Mouse (Mus musculus) stomach, embryonic 15.5 days (tissue): ENCODE results near the gene H2-M10.6. TPM values are rescaled to one million over a fixed set of nuclear protein-coding genes. Genes with fewer than 3 reads are reported as not detected.
A peak's percentile ranks its signal among the peaks of the same experiment; 100 is the strongest.

Source experiments
- ATAC-seq: fragments of 200-750 bp; cut with Nextera tagmentation; 2 replicates; pipeline ENCODE4 v1.8.0; 2017; ENCODE audit warnings: low read depth, moderate number of reproducible peaks, moderate TSS enrichment; ENCODE audit not compliant: insufficient read depth, low FRiP score
- H3K27ac ChIP-seq: fragments of 300-500 bp; sonication (generic); 2 replicates; pipeline ENCODE4 v1.5.1; 2015; ENCODE audit warnings: mild to moderate bottlenecking, inconsistent platforms
- H3K27me3 ChIP-seq: fragments of 300-500 bp; sonication (generic); replicated peaks from 2 replicates; pipeline ENCODE4 v1.6.1; 2015; ENCODE audit warnings: inconsistent platforms
- H3K36me3 ChIP-seq: fragments of 300-500 bp; sonication (generic); 2 replicates; pipeline ENCODE4 v1.6.1; 2015; ENCODE audit warnings: inconsistent platforms
- H3K4me1 ChIP-seq: fragments of 300-500 bp; sonication (generic); 2 replicates; pipeline ENCODE4 v1.6.1; 2015; ENCODE audit warnings: inconsistent platforms
- H3K4me2 ChIP-seq: fragments of 300-500 bp; sonication (generic); 2 replicates; pipeline ENCODE4 v1.6.1; 2015; ENCODE audit warnings: mild to moderate bottlenecking, inconsistent platforms
- H3K4me3 ChIP-seq: fragments of 300-500 bp; sonication (generic); replicated peaks from 2 replicates; pipeline ENCODE4 v1.5.1; 2015; ENCODE audit warnings: inconsistent platforms
- H3K9ac ChIP-seq: fragments of 300-500 bp; sonication (generic); 2 replicates; pipeline ENCODE4 v1.6.1; 2015; ENCODE audit warnings: inconsistent platforms
- H3K9me3 ChIP-seq: fragments of 300-500 bp; sonication (generic); 2 replicates; pipeline ENCODE4 v1.6.1; 2016; ENCODE audit warnings: inconsistent platforms
- WGBS: fragments of 180-500 bp; shearing (Covaris S2); methylation state at CpG from one replicate; pipeline ENCODE4 v1.1.7; 2015; 5-methylcytosine and 5-hydroxymethylcytosine counted together
- polyA plus RNA-seq: library from polyadenylated mRNA; unstranded; fragments of >200 nt; fragmentation: Nextera tagmentation; extraction: Ambion mirVana; gene quantifications from 2 replicates; pipeline ENCODE4 v1.2.1, GENCODE M21; 2015

Gene H2-M10.6
- polyA plus RNA-seq, 1 experiment from 2014 or later, result not detected

- no peak for ATAC-seq
- H3K36me3 ChIP-seq, result no peaks in the 10 kb centered on the region
- H3K27ac ChIP-seq, result no peak overlapping the region
- H3K4me3 ChIP-seq, result no peak overlapping the region
- 0 out of 2 replicates have a peak, but pooled peaks cover 3% of the 10 kb centered on the region for H3K4me1 ChIP-seq
- H3K9me3 ChIP-seq, result no peaks in the 10 kb centered on the region
- 83% methylated on average over 1 of the region's 1 CpGs for WGBS
- H3K27me3 ChIP-seq, result no peaks in the 10 kb centered on the region
- no peak overlapping the region for H3K4me2 ChIP-seq
- H3K9ac ChIP-seq, result no peak overlapping the region
These were observed 32.8 kb downstream of the H2-M10.6 start for GRCm38 (mm10) chr17:36844725-36845124.

GRCm38 (mm10) chr17:36848911-36849310 is 36.9 kb downstream of the H2-M10.6 start:
- H3K27ac ChIP-seq, result no peak overlapping the region
- WGBS, result 70% methylated on average over 5 of the region's 5 CpGs
- H3K4me1 ChIP-seq, result peaks cover 8% of the 10 kb centered on the region; the same call in 1 of the 2 replicates
- H3K4me3 ChIP-seq, result no peak overlapping the region
- no peak for ATAC-seq
- no peak overlapping the region for H3K4me2 ChIP-seq
- H3K9me3 ChIP-seq, result no peaks in the 10 kb centered on the region
- peaks cover 21% of the 10 kb centered on the region for H3K36me3 ChIP-seq
- no peaks in the 10 kb centered on the region for H3K27me3 ChIP-seq
- H3K9ac ChIP-seq, result no peak overlapping the region

DNA sequence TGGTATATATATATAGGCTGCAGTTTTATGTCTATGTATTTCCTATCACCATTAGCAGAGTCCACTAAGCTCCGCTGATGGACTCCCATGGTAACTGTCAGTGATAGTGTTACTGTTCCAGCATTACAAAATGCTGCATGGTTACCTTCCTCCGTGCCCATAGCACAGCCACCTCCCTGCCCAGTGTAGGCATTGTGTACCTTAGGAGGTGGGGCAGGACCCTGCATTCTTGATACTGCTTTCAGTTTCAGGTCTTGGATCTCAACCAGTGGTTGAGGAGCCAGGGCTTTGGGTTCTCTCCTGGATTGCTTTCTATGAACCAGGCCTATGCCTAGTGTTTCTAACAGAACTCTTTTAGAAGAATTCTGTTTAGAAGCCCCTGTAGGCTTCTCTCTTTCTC is 38.0 kb downstream of the H2-M10.6 start:
- Histone ChIP-seq H3K9ac (no peak overlapping the region), H3K27ac (no peak overlapping the region), H3K4me1 (peaks cover 5% of the 10 kb centered on the region; the same call in 1 of the 2 replicates), H3K9me3 (no peaks in the 10 kb centered on the region), H3K36me3 (peaks cover 29% of the 10 kb centered on the region), H3K27me3 (no peaks in the 10 kb centered on the region), H3K4me2 (no peak overlapping the region), H3K4me3 (no peak overlapping the region)
- peak; percentile 73 for ATAC-seq
- 71% methylated on average over 2 of the region's 2 CpGs for WGBS

DNA sequence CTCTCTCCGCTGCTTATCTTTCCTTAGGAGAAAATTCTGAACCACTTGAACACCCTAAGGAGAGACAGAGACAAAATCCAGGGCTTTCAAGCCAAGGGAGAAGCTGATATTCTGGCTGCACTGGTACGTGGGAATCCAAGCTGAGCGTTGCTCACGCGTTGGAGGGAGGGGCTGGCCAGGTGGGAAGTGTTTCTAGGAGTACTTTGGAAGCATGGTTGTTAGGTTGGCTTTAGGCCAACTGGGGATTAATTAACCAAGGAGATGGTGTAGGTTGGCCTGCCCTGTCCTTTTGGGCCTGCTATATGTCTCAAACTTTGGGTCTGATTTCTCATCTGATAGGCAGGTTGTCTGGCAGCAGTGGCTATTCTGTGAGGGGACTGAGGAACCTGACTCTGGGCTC is 39.2 kb downstream of the H2-M10.6 start:
- WGBS, result 54% methylated on average over 5 of the region's 5 CpGs
- Histone ChIP-seq H3K9me3 (no peaks in the 10 kb centered on the region), H3K4me2 (no peak overlapping the region), H3K4me3 (no peak overlapping the region), H3K4me1 (peaks cover 5% of the 10 kb centered on the region; the same call in 1 of the 2 replicates), H3K36me3 (peaks cover 35% of the 10 kb centered on the region), H3K9ac (no peak overlapping the region), H3K27ac (no peak overlapping the region), H3K27me3 (no peaks in the 10 kb centered on the region)
- ATAC-seq, result peak; percentile 32; the same call in 1 of the 2 replicates

GRCm38 (mm10) chr17:36851627-36852026 is 39.7 kb downstream of the H2-M10.6 start:
- Histone ChIP-seq H3K4me1 (peaks cover 5% of the 10 kb centered on the region; the same call in 1 of the 2 replicates), H3K27me3 (no peaks in the 10 kb centered on the region), H3K9me3 (no peaks in the 10 kb centered on the region), H3K36me3 (peaks cover 39% of the 10 kb centered on the region), H3K27ac (no peak overlapping the region), H3K4me2 (no peak overlapping the region), H3K9ac (no peak overlapping the region), H3K4me3 (no peak overlapping the region)
- ATAC-seq, result no peak; the same call in 1 of the 2 replicates
- 74% methylated on average over 5 of the region's 5 CpGs for WGBS

- Histone ChIP-seq H3K4me1 (peaks cover 5% of the 10 kb centered on the region; the same call in 1 of the 2 replicates), H3K4me2 (no peak overlapping the region), H3K36me3 (peaks cover 53% of the 10 kb centered on the region), H3K4me3 (no peak overlapping the region), H3K27me3 (no peaks in the 10 kb centered on the region), H3K9me3 (no peaks in the 10 kb centered on the region), H3K9ac (no peak overlapping the region), H3K27ac (no peak overlapping the region)
- WGBS, result 90% methylated on average over 3 of the region's 3 CpGs
- ATAC-seq, result no peak
These were observed 43.5 kb downstream of the H2-M10.6 start for GRCm38 (mm10) chr17:36855484-36855883.

DNA sequence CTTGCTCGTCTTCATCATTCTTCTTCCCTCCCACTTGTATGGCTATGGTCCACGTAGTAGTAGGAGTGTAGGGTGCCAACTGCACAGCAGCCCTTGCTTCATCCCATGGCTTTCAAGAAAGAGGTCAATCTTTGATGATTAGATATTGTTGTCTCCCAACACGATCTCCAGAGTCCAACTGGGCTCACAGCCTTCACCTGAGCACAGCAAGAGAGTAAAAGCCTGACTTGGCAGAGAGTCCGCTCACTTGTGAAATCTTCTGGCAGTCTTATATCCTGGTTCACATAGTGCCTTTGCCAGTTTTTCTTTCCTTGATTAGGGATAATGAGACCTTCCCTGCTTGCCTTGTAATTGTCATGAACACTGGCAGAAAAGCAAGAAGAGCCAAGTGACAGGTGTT is 44.3 kb downstream of the H2-M10.6 start:
- Histone ChIP-seq H3K9ac (no peak overlapping the region), H3K4me3 (no peak overlapping the region), H3K9me3 (no peaks in the 10 kb centered on the region), H3K36me3 (peaks cover 47% of the 10 kb centered on the region), H3K4me1 (peaks cover 4% of the 10 kb centered on the region; the same call in 1 of the 2 replicates), H3K4me2 (no peak overlapping the region), H3K27ac (no peak overlapping the region), H3K27me3 (no peaks in the 10 kb centered on the region)
- ATAC-seq, result no peak
- whole genome bisulfite sequencing, result 89% methylated on average over 4 of the region's 4 CpGs

DNA sequence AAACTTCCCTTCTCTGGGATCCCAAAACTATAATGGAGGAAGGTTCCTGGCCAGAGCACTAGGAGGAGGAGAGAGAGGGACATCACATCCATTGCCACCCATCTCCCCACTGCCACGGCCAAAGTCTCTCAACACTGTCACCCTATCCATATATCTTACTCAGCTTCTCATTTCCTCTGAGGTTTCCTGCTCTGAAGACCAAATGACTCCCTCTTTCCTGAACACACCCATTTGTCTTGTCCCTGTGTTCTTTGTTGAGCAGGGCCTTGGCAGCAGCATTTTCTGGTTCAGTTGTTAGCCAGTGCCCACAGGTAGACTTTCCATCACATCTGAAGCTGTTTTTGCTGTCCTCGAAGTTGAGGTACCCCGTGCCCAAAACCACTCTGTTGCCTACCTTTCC is 46.2 kb downstream of the H2-M10.6 start:
- no peaks in the 10 kb centered on the region for H3K9me3 ChIP-seq

GRCm38 (mm10) chr17:36861680-36862079 is 49.7 kb downstream of the H2-M10.6 start:
- Histone ChIP-seq H3K9me3 (no peaks in the 10 kb centered on the region), H3K4me2 (no peak overlapping the region), H3K27me3 (peaks cover 6% of the 10 kb centered on the region; the same call in 1 of the 2 replicates), H3K9ac (no peak overlapping the region), H3K4me3 (no peak overlapping the region), H3K4me1 (peaks cover 1% of the 10 kb centered on the region; the same call in 1 of the 2 replicates), H3K27ac (no peak overlapping the region), H3K36me3 (peaks cover 14% of the 10 kb centered on the region; the same call in 1 of the 2 replicates)
- 32% methylated on average over 2 of the region's 2 CpGs for WGBS
- no peak for ATAC-seq

More for the DNA sequence above, 46.2 kb downstream of the H2-M10.6 start:
- Histone ChIP-seq H3K27ac (no peak overlapping the region), H3K4me1 (no peaks in the 10 kb centered on the region), H3K27me3 (no peaks in the 10 kb centered on the region), H3K4me2 (no peak overlapping the region), H3K36me3 (peaks cover 38% of the 10 kb centered on the region), H3K9ac (no peak overlapping the region), H3K4me3 (no peak overlapping the region)
- no peak for ATAC-seq
- WGBS, result 80% methylated on average over 3 of the region's 3 CpGs

Other genes with a start within 250 kb of the H2-M10.6 start
- not detected in 2 replicates for gene H2-M9, start 169.5 kb upstream of the H2-M10.6 start, polyA plus RNA-seq
- gene H2-M1, start 140.0 kb upstream of the H2-M10.6 start, polyA plus RNA-seq, result not detected in 2 replicates
- not detected in 2 replicates for gene H2-M10.5, start 39.3 kb upstream of the H2-M10.6 start, polyA plus RNA-seq
- gene Trim26, start 25.0 kb downstream of the H2-M10.6 start, polyA plus RNA-seq, result 41.0 and 42.2 TPM in 2 replicates
- 1.2 and 1.4 TPM in 2 replicates for gene Trim15, start 55.0 kb downstream of the H2-M10.6 start, polyA plus RNA-seq
- gene Trim10, start 57.4 kb downstream of the H2-M10.6 start, polyA plus RNA-seq, result 9.3 and 25.4 TPM in 2 replicates
- gene Trim40, start 78.0 kb downstream of the H2-M10.6 start, polyA plus RNA-seq, result 0.06 and 0.08 TPM in 2 replicates
- 9.3 and 11.8 TPM in 2 replicates for gene Trim31, start 85.9 kb downstream of the H2-M10.6 start, polyA plus RNA-seq
- 0.88 and 2.4 TPM in 2 replicates for gene Rnf39, start 130.7 kb downstream of the H2-M10.6 start, polyA plus RNA-seq
- gene Ppp1r11, start 139.6 kb downstream of the H2-M10.6 start, polyA plus RNA-seq, result 102 and 116 TPM in 2 replicates
- 75.9 and 77.4 TPM in 2 replicates for gene Znrd1, start 146.4 kb downstream of the H2-M10.6 start, polyA plus RNA-seq
- gene Znrd1as, start 146.4 kb downstream of the H2-M10.6 start, polyA plus RNA-seq, result 5.6 and 6.1 TPM in 2 replicates
- gene 2410137M14Rik, start 169.1 kb downstream of the H2-M10.6 start, polyA plus RNA-seq, result not detected in 2 replicates
- gene H2-M5, start 177.4 kb downstream of the H2-M10.6 start, polyA plus RNA-seq, result 0.27 and 0.37 TPM in 2 replicates
- gene Zfp57, start 189.0 kb downstream of the H2-M10.6 start, polyA plus RNA-seq, result 60.0 and 63.7 TPM in 2 replicates
- 0.10 and 0.13 TPM in 2 replicates for gene Mog, start 211.2 kb downstream of the H2-M10.6 start, polyA plus RNA-seq
- 8.6 and 11.2 TPM in 2 replicates for gene Gabbr1, start 233.8 kb downstream of the H2-M10.6 start, polyA plus RNA-seq